Mouse (Mus musculus) R1 (cell line): ENCODE data around the gene Cdc7.

Source experiments
- DNase-seq: peaks from one replicate; pipeline ENCODE4 v3.0.0-alpha.2; 2018; ENCODE audit warnings: low read depth, low spot score

Gene Cdc7

DNA sequence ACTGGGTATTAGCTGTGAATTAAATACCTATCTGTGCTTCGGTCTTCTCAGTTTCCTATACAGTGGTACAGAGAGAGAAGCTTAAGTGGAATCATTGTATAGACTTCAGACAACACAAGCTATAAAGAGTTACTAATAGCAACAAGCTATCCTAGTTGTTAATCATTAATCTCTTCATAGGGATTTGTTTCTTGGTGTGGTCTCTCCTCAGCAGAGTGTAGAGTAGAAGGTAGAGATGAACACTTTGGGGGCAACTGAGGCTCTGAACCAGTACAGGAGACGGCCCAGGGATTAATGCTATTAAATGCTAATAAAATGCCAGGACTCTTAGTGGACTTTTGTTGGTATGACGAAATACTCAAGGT is 57.9 kb downstream of the Cdc7 start:
- DNase-seq, result no peak

DNA sequence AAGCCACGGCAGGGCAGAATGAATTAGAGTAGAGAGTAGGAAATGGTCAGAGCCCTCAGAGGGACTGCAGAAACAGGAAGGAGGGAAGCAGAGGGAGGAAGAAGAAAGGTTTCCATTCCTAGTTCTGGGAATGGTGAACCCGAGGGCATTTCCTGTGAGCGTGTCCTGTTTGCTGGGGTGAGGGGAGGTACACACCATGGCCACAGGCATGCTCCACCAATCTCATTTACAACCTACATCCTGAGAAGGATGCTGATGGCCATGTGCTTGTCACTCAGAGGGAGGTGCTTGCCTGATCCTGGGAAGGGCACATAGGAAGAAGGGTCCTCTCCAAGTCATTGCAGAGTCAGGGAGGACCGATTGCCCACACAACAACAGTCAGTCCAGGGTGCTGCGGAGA is 59.8 kb downstream of the Cdc7 start:
- DNase-seq, result no peak

DNA sequence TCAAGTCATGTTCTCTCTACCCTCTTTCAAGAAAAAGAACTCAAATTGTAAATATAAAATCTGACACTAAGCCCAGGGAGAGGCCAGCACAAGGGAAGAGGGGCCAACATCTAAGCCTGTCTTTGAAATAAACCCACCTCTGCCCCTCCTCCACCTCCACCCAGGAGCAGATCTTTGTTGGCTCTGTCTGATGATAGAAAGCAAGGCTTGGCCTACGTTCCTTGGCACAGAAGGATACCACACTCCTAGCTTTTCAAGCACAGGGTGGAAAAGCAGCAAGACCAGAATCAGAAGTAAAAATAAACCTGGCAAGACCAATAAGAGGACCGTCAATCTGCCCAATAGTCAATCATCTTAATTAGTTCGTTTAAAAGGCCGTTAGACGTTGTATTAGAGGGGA is 61.2 kb downstream of the Cdc7 start:
- DNase-seq, result no peak

DNA sequence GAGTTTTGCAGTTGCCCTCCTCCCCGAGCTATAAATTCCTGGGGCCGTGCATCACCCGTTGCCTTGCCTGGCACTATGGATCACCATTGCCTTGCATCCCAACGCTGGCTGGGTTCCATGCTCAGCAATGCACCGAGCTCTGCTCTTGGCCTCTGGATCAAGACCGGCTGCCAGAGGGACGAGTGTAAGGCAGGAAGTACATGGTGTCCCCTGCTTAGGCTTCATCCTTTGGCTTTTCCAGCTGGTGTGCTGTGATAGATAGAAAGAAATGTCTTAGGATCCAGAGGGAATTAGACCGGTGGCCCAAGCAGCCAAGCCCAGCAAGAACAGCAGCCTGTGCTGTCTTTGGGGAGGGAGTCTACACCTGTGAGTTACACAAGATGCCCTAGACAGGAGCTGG is 61.7 kb downstream of the Cdc7 start:
- DNase-seq, result no peak

DNA sequence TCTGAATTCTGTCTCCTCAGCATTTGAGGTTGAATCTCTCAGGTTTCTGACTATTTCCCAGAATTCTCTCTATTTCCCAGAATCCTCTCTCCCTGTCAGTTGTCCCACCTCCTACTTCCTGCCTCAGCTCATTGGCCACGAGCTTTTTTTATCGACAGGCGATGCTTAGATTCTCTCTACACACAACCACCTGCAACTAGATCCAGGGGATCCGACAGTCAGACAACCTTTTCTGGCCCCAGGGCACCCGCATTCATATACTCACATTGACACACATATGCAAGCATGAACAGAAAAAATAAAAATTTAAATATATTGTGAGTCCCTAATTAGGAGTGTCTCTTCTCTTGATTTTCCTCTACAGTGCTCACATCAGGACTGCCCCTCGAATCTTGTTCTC is 63.5 kb downstream of the Cdc7 start:
- no peak for DNase-seq

DNA sequence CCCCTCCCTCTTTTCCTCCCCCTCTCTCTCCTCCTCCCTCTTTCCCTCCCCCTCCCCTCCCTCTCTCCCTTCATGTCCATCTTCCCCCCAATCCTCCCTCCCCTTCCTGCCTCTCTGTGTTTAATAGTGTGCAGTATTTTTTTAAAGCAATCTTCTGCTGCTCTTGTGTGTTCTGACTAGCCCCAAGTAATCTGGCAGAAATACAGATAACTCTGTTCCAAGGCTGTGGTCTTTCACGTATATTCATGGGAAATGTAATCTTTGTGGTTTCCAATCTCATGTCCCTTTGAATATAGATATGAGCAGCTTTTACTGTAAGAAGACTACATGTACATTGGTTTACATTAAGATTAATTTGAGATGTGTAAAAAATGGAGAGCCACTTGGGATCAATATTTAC is 64.4 kb downstream of the Cdc7 start:
- no peak for DNase-seq

DNA sequence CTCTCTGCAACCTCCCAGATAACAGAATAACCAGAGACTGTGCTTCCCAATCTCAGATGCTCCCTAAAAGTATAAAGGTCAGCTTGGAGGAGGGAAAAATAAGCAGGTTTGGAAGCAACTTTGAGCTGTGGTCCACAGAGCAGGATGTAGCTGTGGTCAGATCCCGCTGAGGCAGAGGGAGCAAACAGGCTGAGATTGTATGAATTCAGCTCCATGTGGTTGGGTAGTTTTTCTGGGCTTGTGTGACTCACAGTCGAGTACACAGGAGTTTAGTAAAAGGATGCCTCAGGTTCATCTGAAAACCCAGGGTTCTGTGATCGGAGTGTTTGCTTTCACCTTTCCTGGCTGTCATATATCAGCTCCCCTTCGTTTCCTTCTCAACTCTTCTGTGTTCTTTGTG is 65.7 kb downstream of the Cdc7 start:
- DNase-seq, result no peak

DNA sequence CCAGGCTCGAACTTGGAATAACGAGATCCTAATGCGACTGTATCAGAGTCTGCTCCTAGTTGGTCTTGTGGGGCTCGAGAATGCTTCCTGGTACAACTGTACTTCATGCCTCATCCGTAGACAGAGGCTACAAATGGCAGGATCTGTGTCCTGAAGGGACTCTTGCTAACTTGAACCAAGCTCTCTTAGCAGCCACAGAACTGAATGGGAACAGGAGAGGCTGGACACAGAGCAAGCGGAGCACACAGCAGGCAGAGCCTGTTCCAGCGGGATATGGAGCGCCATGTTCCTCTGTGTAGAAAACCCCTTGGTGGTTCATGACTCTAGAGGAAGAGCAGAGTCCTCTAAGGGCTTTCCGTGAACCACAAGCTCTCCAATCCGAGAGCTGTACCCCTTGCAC is 66.7 kb downstream of the Cdc7 start:
- no peak for DNase-seq
